Mouse (Mus musculus): Measurements from ENCODE around the gene Dpm2.

Gene Dpm2

DNA sequence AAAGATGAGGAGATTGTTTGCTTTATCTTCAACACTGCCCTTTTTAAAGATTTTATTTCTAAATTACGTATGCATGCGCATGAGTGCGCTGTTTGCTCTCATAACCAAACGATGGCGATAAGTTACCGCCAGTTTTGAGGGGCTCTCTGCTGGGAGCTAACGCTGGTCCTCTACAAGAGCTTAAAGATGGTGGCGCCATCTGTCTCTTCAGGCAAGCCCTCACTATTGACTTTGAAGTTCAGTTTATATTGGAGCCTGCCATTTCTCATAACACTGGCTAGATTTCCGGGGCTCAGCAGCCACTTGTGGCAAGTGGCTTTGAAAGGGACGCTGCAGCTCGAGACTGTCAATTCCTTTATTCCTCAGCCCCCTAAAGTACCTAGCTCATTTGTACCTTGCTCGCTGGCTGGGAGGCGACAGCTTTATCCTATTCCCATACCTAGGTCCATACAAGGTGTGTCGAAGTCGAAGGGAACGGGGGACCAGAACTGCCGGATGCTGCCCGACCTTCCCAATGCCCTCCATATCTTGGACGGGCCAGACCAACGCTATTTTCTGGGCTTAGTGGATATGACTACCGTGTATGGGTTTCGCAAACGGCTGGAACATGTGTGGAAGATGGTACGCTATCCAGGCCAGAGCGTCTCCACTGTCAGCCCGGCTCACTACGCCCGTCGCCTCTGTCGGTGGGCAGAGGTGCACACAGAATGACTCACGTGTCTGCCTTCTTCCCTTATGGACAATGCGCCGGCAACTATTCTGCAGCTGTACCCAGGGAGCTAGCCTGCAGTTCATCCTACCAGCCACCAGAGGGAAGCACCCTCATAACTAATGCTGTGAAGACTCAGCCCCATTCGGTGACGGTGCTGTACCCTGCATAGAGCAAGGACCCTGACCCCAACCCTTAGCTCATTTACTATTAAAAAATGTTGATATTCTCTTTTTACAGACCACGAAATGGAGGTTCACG lies 12.5 kb downstream of the Dpm2 start:
- DNase-seq (ENCODE audit: low spot score in 2 of 2) = peak; percentile 76 to 82

DNA sequence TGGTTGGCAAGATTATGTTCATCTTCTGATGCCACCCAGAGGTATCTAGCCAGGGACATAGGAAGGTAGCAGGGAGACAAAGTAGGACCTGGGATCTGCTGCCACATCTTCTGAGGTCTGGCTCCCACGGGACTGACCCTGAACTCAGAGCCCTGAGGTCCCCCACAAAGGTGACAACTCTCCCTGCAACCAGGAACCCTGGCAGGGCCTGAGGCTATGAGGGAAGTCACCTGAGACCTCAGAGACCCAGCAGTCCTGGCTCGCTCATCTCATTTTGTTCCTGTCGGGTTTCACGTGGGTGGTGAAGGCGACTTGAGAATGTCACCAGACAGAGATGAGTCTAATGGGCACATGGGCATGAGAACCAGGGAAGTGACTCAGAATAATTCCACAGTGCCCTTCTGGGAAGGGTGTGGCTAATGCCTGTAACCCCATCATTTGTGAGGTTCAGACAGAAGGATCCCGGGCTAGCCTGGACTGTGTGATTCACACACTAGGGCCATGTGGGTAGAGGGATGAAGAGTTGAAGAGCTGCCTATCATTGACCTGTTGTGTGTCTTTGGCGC lies 14.6 kb downstream of the Dpm2 start:
- DNase-seq (ENCODE audit: low spot score in 2 of 2) = no peak

- DNase-seq (ENCODE audit: low spot score in 2 of 2) = peak; percentile 81 to 90
These were observed 16.3 kb downstream of the Dpm2 start, which contains the start of gene St6galnac4 for GRCm38 (mm10) chr2:32586871-32587351. Gene St6galnac4 (plus strand): TSS chr2:32587095.

- peak; percentile 85 to 90 for DNase-seq (ENCODE audit: low spot score in 2 of 2)
These were observed 17.2 kb downstream of the Dpm2 start for GRCm38 (mm10) chr2:32587731-32588321.

- DNase-seq (ENCODE audit: low spot score in 2 of 2) = no peak
These were observed 18.6 kb downstream of the Dpm2 start for GRCm38 (mm10) chr2:32589213-32589795.

- DNase-seq (ENCODE audit: low spot score in 2 of 2) = no peak
These were observed 19.6 kb downstream of the Dpm2 start for GRCm38 (mm10) chr2:32590224-32590623.

DNA sequence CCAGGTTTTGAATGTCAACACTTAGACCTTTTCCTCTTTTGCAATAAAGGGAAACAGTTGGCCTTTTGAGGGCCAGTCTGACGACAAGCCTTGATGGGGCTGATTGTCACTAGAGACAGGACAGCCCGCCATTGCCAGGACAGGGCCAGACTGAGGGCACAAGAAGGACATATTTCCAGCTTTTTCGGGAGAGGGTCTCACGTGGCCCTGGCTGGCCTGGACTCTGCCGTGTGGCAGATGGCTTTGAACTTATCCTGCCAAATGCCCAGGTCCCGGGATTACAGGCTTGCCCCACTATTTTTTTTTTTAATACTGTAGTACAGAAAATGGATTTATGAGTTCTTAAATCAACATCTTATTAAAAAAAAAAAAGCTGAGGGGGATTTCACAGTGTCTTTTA lies 20.6 kb downstream of the Dpm2 start:
- DNase-seq (ENCODE audit: low spot score in 2 of 2) = no peak

DNA sequence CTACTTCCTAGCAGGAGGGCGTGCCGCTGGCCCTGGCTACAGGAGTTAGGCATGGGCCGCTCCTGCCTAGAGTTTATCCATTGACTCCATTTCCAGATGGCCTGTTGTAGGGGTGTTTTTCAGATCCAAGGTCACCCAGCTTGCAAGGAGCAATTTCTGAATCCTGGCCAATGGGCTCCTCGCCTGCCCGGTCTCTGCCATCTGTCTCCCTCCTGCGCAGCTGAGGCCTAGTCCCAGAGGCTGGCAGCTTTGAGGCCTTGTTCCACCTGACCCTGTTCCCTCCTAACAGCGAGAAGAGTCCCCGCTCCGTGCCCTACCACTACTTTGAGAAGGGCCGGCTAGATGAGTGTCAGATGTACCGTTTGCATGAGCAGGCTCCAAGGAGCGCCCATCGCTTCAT lies 26.1 kb downstream of the Dpm2 start:
- DNase-seq (ENCODE audit: low spot score in 2 of 2) = no peak

DNA sequence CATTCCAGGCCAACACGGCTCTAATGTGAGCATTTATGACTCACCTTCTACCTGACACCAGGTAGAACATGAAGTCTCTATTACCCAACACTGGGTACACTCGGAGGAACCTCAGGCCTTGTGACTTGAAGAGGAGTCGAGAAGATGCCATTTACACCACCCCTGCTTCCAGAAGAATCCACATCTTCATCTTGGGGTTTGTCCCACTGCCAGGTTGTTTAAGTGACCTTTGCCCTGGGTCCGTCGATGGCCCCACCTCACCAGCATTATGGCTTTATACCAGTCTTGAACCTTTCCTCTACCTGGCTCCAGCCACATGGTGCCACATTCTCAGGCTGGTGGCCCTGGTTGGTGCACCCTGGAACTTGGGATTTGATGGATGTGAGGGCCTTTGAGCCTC lies 26.6 kb downstream of the Dpm2 start:
- DNase-seq (ENCODE audit: low spot score in 2 of 2) = no peak

GRCm38 (mm10) chr2:32597699-32598098 lies 27.0 kb downstream of the Dpm2 start:
- DNase-seq (ENCODE audit: low spot score in 2 of 2) = no peak

DNA sequence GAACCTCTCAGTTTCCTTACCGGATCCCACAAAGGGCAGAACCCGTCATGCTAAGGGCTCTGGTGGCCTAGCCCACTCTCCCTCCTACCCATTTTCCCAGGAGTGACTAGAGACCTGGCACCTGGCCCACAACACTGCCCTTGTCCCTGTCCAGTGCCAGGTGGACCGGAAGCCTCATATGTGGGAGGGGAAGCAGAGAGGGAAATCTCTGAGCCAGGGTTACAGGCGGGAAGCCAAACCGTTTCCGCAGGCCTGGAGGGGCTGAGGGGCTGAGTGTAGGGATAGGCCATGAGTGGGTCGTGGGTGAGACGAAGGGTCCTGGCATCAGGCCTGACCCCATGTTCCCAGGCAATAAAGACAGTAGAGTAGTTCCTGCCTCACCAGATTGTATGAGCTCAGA lies 27.8 kb downstream of the Dpm2 start:
- DNase-seq (ENCODE audit: low spot score in 2 of 2) = no peak

DNA sequence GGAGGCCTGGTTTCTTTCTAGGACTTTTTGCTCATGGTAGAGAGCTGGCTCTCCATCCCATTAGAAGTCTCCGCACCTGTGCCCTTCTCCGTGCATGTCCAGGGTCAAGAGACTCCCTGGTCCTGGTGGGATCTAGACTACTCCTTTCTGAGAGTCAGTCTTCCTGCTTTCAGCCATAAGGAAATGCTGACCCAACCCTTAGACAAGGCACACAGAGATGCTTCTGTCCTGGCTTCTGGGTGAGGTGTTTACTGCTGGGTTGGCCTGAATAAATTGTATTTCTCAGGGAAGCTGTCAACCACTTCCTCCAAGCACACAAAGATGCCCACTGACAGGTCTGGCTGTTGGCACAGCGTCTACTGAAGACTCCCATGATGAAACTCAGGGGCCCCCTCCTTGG lies 28.8 kb downstream of the Dpm2 start, which contains the start of gene St6galnac6:
TSS of gene St6galnac6 (plus strand) at position 301 of the 400 bp plus-strand sequence.
- no peak for DNase-seq (ENCODE audit: low spot score in 2 of 2)

DNA sequence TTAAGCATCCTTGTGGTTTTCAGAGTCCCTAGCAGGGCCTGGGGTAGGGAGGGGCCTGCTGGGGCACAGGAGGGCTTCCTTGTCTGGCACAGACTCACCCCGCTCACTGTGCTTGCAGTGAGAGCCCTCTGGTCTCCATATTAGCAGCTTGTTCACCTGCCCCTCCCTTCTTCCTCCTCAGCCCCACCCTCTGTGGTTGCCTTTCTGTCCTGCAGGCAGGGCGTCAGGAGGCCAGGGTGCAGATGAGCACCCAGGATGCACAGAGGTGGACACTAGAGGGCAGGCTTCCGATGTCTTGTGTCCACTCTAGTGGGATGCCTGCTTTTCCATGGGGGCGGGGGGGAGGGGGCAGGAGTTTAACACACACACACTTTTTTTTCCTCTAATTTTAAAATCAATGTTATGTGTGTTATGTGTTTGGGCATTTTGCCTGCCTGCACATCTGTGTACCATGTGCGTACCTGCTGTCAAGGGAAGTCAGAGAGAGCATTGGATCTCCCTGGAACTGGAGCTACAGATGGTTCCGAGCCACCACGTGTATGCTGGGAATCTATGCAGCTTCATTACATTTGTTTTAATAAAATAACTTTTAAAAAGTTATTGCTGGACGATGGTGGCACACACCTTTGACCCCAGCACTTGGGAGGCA lies 30.9 kb downstream of the Dpm2 start:
- peak; percentile 70 to 76 for DNase-seq (ENCODE audit: low spot score in 2 of 2)

DNA sequence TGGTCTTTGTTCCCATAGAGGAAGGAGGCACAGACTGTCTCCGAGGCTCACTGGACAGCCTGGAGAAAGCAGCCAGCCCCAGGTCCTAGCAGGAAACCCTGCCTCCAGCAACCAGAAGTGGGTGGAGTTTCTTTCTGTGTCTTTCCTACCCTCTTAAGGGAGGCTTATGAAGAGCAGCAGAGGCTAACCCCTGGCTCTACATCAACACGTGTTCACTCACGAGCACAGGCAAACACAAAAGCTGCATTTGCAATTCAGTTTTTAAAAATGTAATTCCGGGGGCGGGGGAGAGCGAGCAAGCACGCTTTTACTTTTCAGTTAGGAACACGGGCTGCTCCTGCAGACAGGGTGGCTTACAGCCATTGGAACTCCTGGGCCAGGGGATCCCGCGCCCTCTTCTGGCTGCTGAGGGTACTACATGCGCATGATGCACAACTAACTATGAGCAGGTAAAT lies 32.0 kb downstream of the Dpm2 start:
- DNase-seq (ENCODE audit: low spot score in 2 of 2) = peak; percentile 80 to 85

- DNase-seq (ENCODE audit: low spot score in 2 of 2) = no peak
These were observed 34.0 kb downstream of the Dpm2 start for GRCm38 (mm10) chr2:32604631-32605030.

GRCm38 (mm10) chr2:32606161-32607142 lies 35.8 kb downstream of the Dpm2 start:
- peak; percentile 58 to 71 for DNase-seq (ENCODE audit: low spot score in 2 of 2)

DNA sequence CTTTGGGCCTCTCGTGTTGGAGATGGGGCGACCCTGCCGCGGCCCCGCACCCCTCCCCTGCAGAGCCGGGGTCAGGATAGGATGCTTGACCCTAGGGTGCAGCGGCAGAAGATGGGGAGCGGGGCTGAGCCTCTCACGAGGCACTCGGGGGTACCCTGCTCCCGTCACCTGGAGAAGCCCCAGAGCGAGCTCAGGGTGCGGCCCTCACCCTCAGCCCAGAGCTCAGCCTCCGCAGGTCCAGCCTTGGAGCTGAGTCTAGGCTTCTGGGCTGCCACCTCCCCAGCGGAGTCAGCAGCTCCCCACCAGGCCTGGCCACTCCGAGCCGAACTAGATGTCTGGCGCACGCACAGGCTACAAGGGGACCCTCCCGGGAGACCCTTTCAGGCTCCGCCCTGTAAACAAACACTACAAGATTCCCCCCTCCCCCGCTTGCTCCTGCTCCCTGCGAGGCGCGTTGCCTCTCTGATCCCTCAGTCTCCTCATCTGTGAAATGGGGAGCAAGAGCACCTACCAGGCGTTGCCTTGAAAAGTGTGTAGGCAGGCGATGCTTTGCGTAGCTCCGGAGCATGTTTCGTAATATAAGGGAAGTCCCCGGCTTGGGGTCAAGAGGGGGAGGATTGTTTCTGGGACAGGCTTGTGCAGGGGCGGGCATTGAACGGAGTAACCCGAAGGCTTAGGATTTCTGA lies 36.7 kb downstream of the Dpm2 start:
- DNase-seq (ENCODE audit: low spot score in 2 of 2) = peak; percentile 52 to 58

- peak; percentile 41 to 47 for DNase-seq (ENCODE audit: low spot score in 2 of 2)
These were observed 37.6 kb downstream of the Dpm2 start for GRCm38 (mm10) chr2:32608141-32608777.

All from natural killer cell, adult 2 months (primary cell).